28 mouse cellular contexts compared by ENCODE assay signal in the genomic region with DNA sequence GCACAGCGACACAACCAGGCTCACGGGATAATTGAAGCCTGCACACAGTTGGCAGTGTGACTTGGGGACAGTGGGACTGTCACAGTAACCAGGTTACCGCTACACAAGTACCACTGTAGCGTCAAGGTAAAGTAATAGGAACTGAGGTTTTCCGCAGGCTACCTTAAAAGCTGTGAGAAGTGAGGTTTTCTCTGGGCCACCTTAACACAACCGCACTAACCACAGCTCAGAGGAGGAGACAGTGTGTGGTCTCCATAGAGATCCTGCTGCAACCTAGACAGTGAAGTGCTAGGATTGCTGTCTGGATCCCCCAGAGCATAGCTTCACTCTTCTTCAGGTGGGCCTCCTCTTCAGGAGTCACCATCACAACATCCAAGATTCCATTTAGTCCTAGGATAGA. TPM values are rescaled to one million over a fixed set of nuclear protein-coding genes. Genes with fewer than 3 reads are reported as not detected.
A peak's percentile ranks its signal among the peaks of the same experiment; 100 is the strongest.
DNase-seq lines count a peak whose midpoint lies in the region; ATAC-seq and TF ChIP-seq lines count a peak whose summit lies in the region.
"Had no signal": no experiment of that assay in that cellular context is flagged by ENCODE, and none has a peak within 500 bp of the region (broad histone marks: within the 10 kb centered on the region; RNA-seq: fewer than 3 reads in every experiment).

No protein-coding gene starts in this region.

- no peak overlapping the region for H3K4me3 ChIP-seq in kidney, adult 2 months (ENCODE audit: insufficient read depth, low read depth, low read length)
- no peak overlapping the region for H3K4me3 ChIP-seq in lung, postnatal 0 days (ENCODE audit: low read depth, low read length)
- H3K4me3 ChIP-seq: forebrain, embryonic 10.5 days; forebrain, embryonic 13.5 days; hindbrain, embryonic 10.5 days; hindbrain, embryonic 13.5 days; intestine, embryonic 15.5 days had no signal

- WGBS in kidney, adult 2 months, result 80% methylated on average over 6 of the region's 6 CpGs
- WGBS in lung, postnatal 0 days, result 93% methylated on average over 6 of the region's 6 CpGs

- TF ChIP-seq EP300 in lung, postnatal 0 days (IDR thresholded peaks at IDR 0.05), result no peak

- no peak overlapping the region for H3K9ac ChIP-seq in lung, postnatal 0 days (replicated peaks; ENCODE audit: low read depth)
- H3K9ac ChIP-seq: forebrain, embryonic 13.5 days; hindbrain, embryonic 13.5 days; intestine, embryonic 15.5 days had no signal

- no peaks in the 10 kb centered on the region for H3K27me3 ChIP-seq in kidney, adult 2 months (replicated peaks; ENCODE audit: control insufficient read depth, insufficient read depth, low read length)
- H3K27me3 ChIP-seq in lung, postnatal 0 days (replicated peaks; ENCODE audit: insufficient read depth, low read length), result no peaks in the 10 kb centered on the region
- H3K27me3 ChIP-seq: forebrain, embryonic 13.5 days; hindbrain, embryonic 13.5 days; intestine, embryonic 15.5 days had no signal

- peak; percentile 27; the same call in 1 of the 2 replicates for ATAC-seq in megakaryocyte, adult 5-6 weeks (ENCODE audit: poor library complexity, severe bottlenecking)
- no peak for ATAC-seq in lung, postnatal 0 days
- ATAC-seq: activated CD4-positive, CD25-positive, alpha-beta regulatory T cell, adult 4 months; forebrain, embryonic 13.5 days; forebrain, embryonic 16.5 days; hindbrain, embryonic 16.5 days; intestine, embryonic 15.5 days had no signal

- no peaks in the 10 kb centered on the region for H3K9me3 ChIP-seq in lung, postnatal 0 days (ENCODE audit: low read length)
- H3K9me3 ChIP-seq: forebrain, embryonic 10.5 days; forebrain, embryonic 13.5 days; hindbrain, embryonic 10.5 days; hindbrain, embryonic 13.5 days; intestine, embryonic 15.5 days had no signal

- H3K36me3 ChIP-seq in kidney, adult 2 months (ENCODE audit: control insufficient read depth, insufficient read depth, low read length), result no peaks in the 10 kb centered on the region
- no peaks in the 10 kb centered on the region for H3K36me3 ChIP-seq in lung, postnatal 0 days (ENCODE audit: insufficient read depth, low read length)
- H3K36me3 ChIP-seq: forebrain, embryonic 10.5 days; hindbrain, embryonic 10.5 days; hindbrain, embryonic 13.5 days; intestine, embryonic 15.5 days had no signal

- no peak overlapping the region for H3K4me2 ChIP-seq in lung, postnatal 0 days (replicated peaks; ENCODE audit: low read depth, low read length)
- H3K4me2 ChIP-seq: forebrain, embryonic 13.5 days; heart, embryonic 11.5 days; hindbrain, embryonic 13.5 days; intestine, embryonic 15.5 days had no signal

- peaks cover 19% of the 10 kb centered on the region for H3K4me1 ChIP-seq in kidney, adult 2 months (ENCODE audit: control insufficient read depth, insufficient read depth, low read length)
- no peaks in the 10 kb centered on the region for H3K4me1 ChIP-seq in lung, postnatal 0 days (ENCODE audit: insufficient read depth, low read depth, low read length)
- H3K4me1 ChIP-seq: forebrain, embryonic 10.5 days; forebrain, embryonic 13.5 days; hindbrain, embryonic 10.5 days; hindbrain, embryonic 13.5 days; intestine, embryonic 15.5 days had no signal

- no peak for TF ChIP-seq POLR2A in kidney, adult 2 months (IDR thresholded peaks at IDR 0.05; ENCODE audit: low read depth, low read length)

- DNase-seq in kidney, adult 2 months, result no peak
- no peak for DNase-seq in kidney, adult 8-10 months
- DNase-seq in T-cell, adult 2 months (ENCODE audit: low spot score), result peak; percentile 55
- DNase-seq in thymus, postnatal 4 days, result no peak
- no peak for DNase-seq in lung, postnatal 0 days (ENCODE audit: low spot score)
- DNase-seq: adrenal gland, postnatal 10 days; adrenal gland, postnatal 36 days; cerebellum, adult 11-12 months; cerebellum, adult 8-10 months; cerebellum, postnatal 10 days; cerebellum, postnatal 36 days; embryo, embryonic 11 days; gastrocnemius, postnatal 10 days; gastrocnemius, postnatal 36 days; heart, postnatal 36 days had no signal

- no peak for TF ChIP-seq CTCF in kidney, adult 2 months (conservative IDR thresholded peaks at IDR 0.05; ENCODE audit: insufficient read depth, insufficient read length, low read depth, low read length)
- TF ChIP-seq CTCF in lung, postnatal 0 days (IDR thresholded peaks at IDR 0.05), result no peak

- 0 out of 2 replicates have a peak overlapping the region, but pooled peaks have one; percentile 16 for H3K27ac ChIP-seq in kidney, adult 2 months (ENCODE audit: insufficient read depth, low read depth, low read length)
- no peak overlapping the region for H3K27ac ChIP-seq in lung, postnatal 0 days (ENCODE audit: low read length)
- H3K27ac ChIP-seq: forebrain, embryonic 10.5 days; forebrain, embryonic 13.5 days; hindbrain, embryonic 10.5 days; hindbrain, embryonic 13.5 days; intestine, embryonic 15.5 days had no signal

RNA-seq across cellular contexts. Expression of gene St6gal1, which starts 27.7 kb away (rescaled TPM):
- 9.1 and 10.1 TPM in 2 replicates for polyA plus RNA-seq in kidney, adult 2 months (2012; rRNA removed)
- 2.4 and 2.8 TPM in 2 replicates for total RNA-seq in megakaryocyte, adult 5-6 weeks (2015)
- 2.3 and 3.3 TPM in 2 replicates for total RNA-seq in megakaryocyte, adult 5-6 weeks (2017)
- 42.2 and 46.4 TPM in 2 replicates for polyA plus RNA-seq in lung, postnatal 0 days (2015; fragmentation: Nextera tagmentation; extraction: Ambion mirVana)
- total RNA-seq: MEL had no signal

RNA-seq across cellular contexts. Expression of gene Adipoq, which starts 50.5 kb away (rescaled TPM):
- 68.9 and 86.8 TPM in 2 replicates for polyA plus RNA-seq in kidney, adult 2 months (2012; rRNA removed)
- 0.55 and 0.80 TPM in 2 replicates for total RNA-seq in megakaryocyte, adult 5-6 weeks (2015)
- 0.40 and 1.7 TPM in 2 replicates for total RNA-seq in megakaryocyte, adult 5-6 weeks (2017)
- polyA plus RNA-seq in lung, postnatal 0 days (2015; fragmentation: Nextera tagmentation; extraction: Ambion mirVana), result not detected in 2 replicates
- total RNA-seq: MEL had no signal
- polyA plus RNA-seq: activated CD4-positive, CD25-positive, alpha-beta regulatory T cell, adult 4 months; C2C12; embryonic facial prominence, embryonic 11.5 days; forebrain, embryonic 10.5 days; forebrain, embryonic 13.5 days; forebrain, embryonic 16.5 days; hindbrain, embryonic 10.5 days; hindbrain, embryonic 13.5 days; hindbrain, embryonic 16.5 days; intestine, embryonic 15.5 days had no signal

Comparison
In these comparisons a context has a peak if more than half of its experiments do, and no peak if none do; other contexts are left out.
1. RNA of gene Adipoq, which starts 50.5 kb away (polyA plus RNA-seq): 68.9 to 86.8 TPM in kidney, adult 2 months; not detected in lung, postnatal 0 days; every median in the first group is over 10 times any median in the second.